Mouse (Mus musculus): Measurements from ENCODE around the gene Pdcd10. TPM values are rescaled to one million over a fixed set of nuclear protein-coding genes. Genes with fewer than 3 reads are reported as not detected.

The Pdcd10 gene
- 78.8 and 79.7 TPM in 2 replicates for polyA plus RNA-seq (2016; fragmentation: Nextera tagmentation; extraction: Ambion mirVana)

- peak within 1 kb of the TSS; percentile 91 for H3K9ac ChIP-seq
- H3K4me1 ChIP-seq = peaks cover 30% of the 10 kb centered on the region
- peak within 1 kb of the TSS; percentile 95 for H3K27ac ChIP-seq
- no peaks in the 10 kb centered on the region for H3K27me3 ChIP-seq (replicated peaks)
- H3K4me3 ChIP-seq = peak within 1 kb of the TSS; percentile 77
- no peaks in the 10 kb centered on the region for H3K36me3 ChIP-seq
- peak; percentile 92 for ATAC-seq
- 1% methylated on average over 35 of the region's 35 CpGs for WGBS (ENCODE audit: insufficient replicate concordance)
- peak within 1 kb of the TSS; percentile 90 for H3K4me2 ChIP-seq
- H3K9me3 ChIP-seq (replicated peaks) = no peaks in the 10 kb centered on the region
These were observed at the start of gene Pdcd10 for GRCm38 (mm10) chr3:75556695-75557291. Gene Pdcd10, minus strand, starts transcription at chr3:75556856.

- H3K4me3 ChIP-seq = no peak overlapping the region
- no peaks in the 10 kb centered on the region for H3K36me3 ChIP-seq
- H3K9ac ChIP-seq = no peak overlapping the region
- H3K4me1 ChIP-seq = no peaks in the 10 kb centered on the region
- ATAC-seq = no peak
- no peaks in the 10 kb centered on the region for H3K9me3 ChIP-seq (replicated peaks)
- 63% methylated on average over 4 of the region's 4 CpGs for WGBS (ENCODE audit: insufficient replicate concordance)
- no peak overlapping the region for H3K4me2 ChIP-seq
- H3K27ac ChIP-seq = no peak overlapping the region
- no peaks in the 10 kb centered on the region for H3K27me3 ChIP-seq (replicated peaks)
These were observed 28.2 kb upstream of the Pdcd10 start for GRCm38 (mm10) chr3:75584898-75585297.

GRCm38 (mm10) chr3:75583293-75583692 lies 26.6 kb upstream of the Pdcd10 start:
- Histone ChIP-seq H3K9me3 (replicated peaks) (no peaks in the 10 kb centered on the region), H3K4me2 (no peak overlapping the region), H3K4me3 (no peak overlapping the region), H3K9ac (no peak overlapping the region), H3K27me3 (replicated peaks) (no peaks in the 10 kb centered on the region), H3K4me1 (no peaks in the 10 kb centered on the region), H3K27ac (no peak overlapping the region), H3K36me3 (no peaks in the 10 kb centered on the region)
- WGBS (ENCODE audit: insufficient replicate concordance) = 83% methylated on average over 3 of the region's 3 CpGs
- ATAC-seq = no peak

- no peaks in the 10 kb centered on the region for H3K27me3 ChIP-seq (replicated peaks)
- no peaks in the 10 kb centered on the region for H3K36me3 ChIP-seq
- H3K4me1 ChIP-seq = no peaks in the 10 kb centered on the region
- 37% methylated on average over 4 of the region's 4 CpGs for WGBS (ENCODE audit: insufficient replicate concordance)
- H3K27ac ChIP-seq = no peak overlapping the region
- no peak overlapping the region for H3K4me3 ChIP-seq
- no peak overlapping the region for H3K4me2 ChIP-seq
- no peak overlapping the region for H3K9ac ChIP-seq
- H3K9me3 ChIP-seq (replicated peaks) = no peaks in the 10 kb centered on the region
- no peak for ATAC-seq
These were observed 22.7 kb upstream of the Pdcd10 start for GRCm38 (mm10) chr3:75579352-75579751.

GRCm38 (mm10) chr3:75575582-75575981 lies 18.9 kb upstream of the Pdcd10 start:
- Histone ChIP-seq H3K36me3 (no peaks in the 10 kb centered on the region), H3K9ac (no peak overlapping the region), H3K4me2 (no peak overlapping the region), H3K27me3 (replicated peaks) (no peaks in the 10 kb centered on the region), H3K9me3 (replicated peaks) (no peaks in the 10 kb centered on the region), H3K4me3 (no peak overlapping the region), H3K4me1 (no peaks in the 10 kb centered on the region), H3K27ac (no peak overlapping the region)
- no peak for ATAC-seq
- WGBS (ENCODE audit: insufficient replicate concordance) = 54% methylated on average over 1 of the region's 1 CpGs

- no peaks in the 10 kb centered on the region for H3K4me1 ChIP-seq
- H3K4me3 ChIP-seq = no peak overlapping the region
- H3K36me3 ChIP-seq = no peaks in the 10 kb centered on the region
- 68% methylated on average over 2 of the region's 2 CpGs for WGBS (ENCODE audit: insufficient replicate concordance)
- no peak overlapping the region for H3K9ac ChIP-seq
- no peak overlapping the region for H3K27ac ChIP-seq
- no peak overlapping the region for H3K4me2 ChIP-seq
- H3K27me3 ChIP-seq (replicated peaks) = no peaks in the 10 kb centered on the region
- H3K9me3 ChIP-seq (replicated peaks) = no peaks in the 10 kb centered on the region
- no peak for ATAC-seq
These were observed 17.4 kb upstream of the Pdcd10 start for GRCm38 (mm10) chr3:75574074-75574473.

GRCm38 (mm10) chr3:75557292-75557691 lies 636 bp upstream of the Pdcd10 start, which contains the start of gene Serpini1:
Gene Serpini1, plus strand, starts transcription at chr3:75557547.
- WGBS (ENCODE audit: insufficient replicate concordance) = under 1% methylated on average over 19 of the region's 19 CpGs
- no peaks in the 10 kb centered on the region for H3K36me3 ChIP-seq
- peak within 1 kb of the TSS; percentile 77 for H3K4me3 ChIP-seq
- peaks cover 26% of the 10 kb centered on the region for H3K4me1 ChIP-seq
- H3K27ac ChIP-seq = peak within 1 kb of the TSS; percentile 95
- peak within 1 kb of the TSS; percentile 90 for H3K4me2 ChIP-seq
- H3K27me3 ChIP-seq (replicated peaks) = no peaks in the 10 kb centered on the region
- H3K9me3 ChIP-seq (replicated peaks) = no peaks in the 10 kb centered on the region
- H3K9ac ChIP-seq = peak within 1 kb of the TSS; percentile 91
- ATAC-seq = peak; percentile 87

GRCm38 (mm10) chr3:75556121-75556694 lies 448 bp downstream of the Pdcd10 start:
- Histone ChIP-seq H3K27ac (peak overlapping the region; percentile 87), H3K4me1 (peaks cover 30% of the 10 kb centered on the region), H3K9me3 (replicated peaks) (no peaks in the 10 kb centered on the region), H3K4me3 (peak overlapping the region; percentile 77), H3K4me2 (peak overlapping the region; percentile 86), H3K36me3 (no peaks in the 10 kb centered on the region), H3K9ac (peak overlapping the region; percentile 91), H3K27me3 (replicated peaks) (no peaks in the 10 kb centered on the region)
- WGBS (ENCODE audit: insufficient replicate concordance) = under 1% methylated on average over 36 of the region's 36 CpGs
- ATAC-seq = peak; percentile 63

GRCm38 (mm10) chr3:75551248-75551647 lies 5.4 kb downstream of the Pdcd10 start:
- ATAC-seq = no peak
- Histone ChIP-seq H3K4me3 (no peak overlapping the region), H3K27ac (no peak overlapping the region), H3K27me3 (replicated peaks) (no peaks in the 10 kb centered on the region), H3K4me1 (peaks cover 27% of the 10 kb centered on the region), H3K4me2 (no peak overlapping the region), H3K9me3 (replicated peaks) (no peaks in the 10 kb centered on the region), H3K36me3 (no peaks in the 10 kb centered on the region), H3K9ac (no peak overlapping the region)

GRCm38 (mm10) chr3:75544287-75544686 lies 12.4 kb downstream of the Pdcd10 start:
- no peak overlapping the region for H3K4me3 ChIP-seq
- peak; percentile 96 for ATAC-seq
- peak overlapping the region; percentile 64; the same call in 1 of the 2 replicates for H3K27ac ChIP-seq
- peaks cover 41% of the 10 kb centered on the region for H3K4me1 ChIP-seq
- peaks cover 5% of the 10 kb centered on the region for H3K36me3 ChIP-seq
- 40% methylated on average over 1 of the region's 1 CpGs for WGBS (ENCODE audit: insufficient replicate concordance)
- H3K9ac ChIP-seq = peak overlapping the region; percentile 22; the same call in 1 of the 2 replicates
- H3K27me3 ChIP-seq (replicated peaks) = no peaks in the 10 kb centered on the region
- peak overlapping the region; percentile 49 for H3K4me2 ChIP-seq
- H3K9me3 ChIP-seq (replicated peaks) = no peaks in the 10 kb centered on the region

GRCm38 (mm10) chr3:75542852-75543251 lies 13.8 kb downstream of the Pdcd10 start:
- Histone ChIP-seq H3K4me3 (no peak overlapping the region), H3K9me3 (replicated peaks) (no peaks in the 10 kb centered on the region), H3K4me2 (peak overlapping the region; percentile 34), H3K4me1 (peaks cover 37% of the 10 kb centered on the region), H3K36me3 (peaks cover 15% of the 10 kb centered on the region), H3K27me3 (replicated peaks) (no peaks in the 10 kb centered on the region), H3K9ac (peak overlapping the region; percentile 29; the same call in 1 of the 2 replicates), H3K27ac (peak overlapping the region; percentile 34)
- WGBS (ENCODE audit: insufficient replicate concordance) = 42% methylated on average over 3 of the region's 3 CpGs
- ATAC-seq = peak; percentile 88

- no peak overlapping the region for H3K27ac ChIP-seq
- H3K27me3 ChIP-seq (replicated peaks) = no peaks in the 10 kb centered on the region
- no peak overlapping the region for H3K4me3 ChIP-seq
- no peak overlapping the region for H3K9ac ChIP-seq
- ATAC-seq = no peak
- peaks cover 35% of the 10 kb centered on the region for H3K4me1 ChIP-seq
- H3K36me3 ChIP-seq = peaks cover 26% of the 10 kb centered on the region
- 66% methylated on average over 4 of the region's 4 CpGs for WGBS (ENCODE audit: insufficient replicate concordance)
- H3K9me3 ChIP-seq (replicated peaks) = no peaks in the 10 kb centered on the region
- H3K4me2 ChIP-seq = no peak overlapping the region
These were observed 15.4 kb downstream of the Pdcd10 start for GRCm38 (mm10) chr3:75541259-75541658.

Data from liver, embryonic 12.5 days (tissue).